Mouse (Mus musculus) layer of hippocampus, postnatal 14 days (tissue): ENCODE results near the gene Tmem263. TPM values are rescaled to one million over a fixed set of nuclear protein-coding genes. Genes with fewer than 3 reads are reported as not detected.

Experiments
- DNase-seq, 2 experiments: peaks; one replicate each; pipeline ENCODE4 v3.0.0; 2021 to 2022; ENCODE audit warnings: low spot score in 2 of 2, mixed read lengths in 1 of 2
- long read RNA-seq, 2 experiments: library from polyadenylated mRNA; stranded (forward); transcript quantifications; one replicate each; pipeline ENCODE4 v2.0.0; 2021
- total RNA-seq, 2 experiments: library from RNA; stranded (reverse); gene quantifications; 2 replicates each; pipeline ENCODE4 v1.2.3; 2021

Gene Tmem263
- 10 to 100 TPM; 28.6 to 30.8 TPM for total RNA-seq
- long read RNA-seq, experiment 1, transcript Tmem263-201 (3 exons, 3,616 nt), result major isoform, 43 of 47 reads
- long read RNA-seq, experiment 1, partial matches to known transcripts, result 1 of 47 reads
- long read RNA-seq, experiment 1, other reads (novel, unspliced or antisense), result 3 of 47 reads
- long read RNA-seq, experiment 2, transcript Tmem263-201 (3 exons, 3,616 nt), result major isoform, 48 of 52 reads
- long read RNA-seq, experiment 2, partial matches to known transcripts, result 2 of 52 reads
- long read RNA-seq, experiment 2, other reads (novel, unspliced or antisense), result 2 of 52 reads

DNA sequence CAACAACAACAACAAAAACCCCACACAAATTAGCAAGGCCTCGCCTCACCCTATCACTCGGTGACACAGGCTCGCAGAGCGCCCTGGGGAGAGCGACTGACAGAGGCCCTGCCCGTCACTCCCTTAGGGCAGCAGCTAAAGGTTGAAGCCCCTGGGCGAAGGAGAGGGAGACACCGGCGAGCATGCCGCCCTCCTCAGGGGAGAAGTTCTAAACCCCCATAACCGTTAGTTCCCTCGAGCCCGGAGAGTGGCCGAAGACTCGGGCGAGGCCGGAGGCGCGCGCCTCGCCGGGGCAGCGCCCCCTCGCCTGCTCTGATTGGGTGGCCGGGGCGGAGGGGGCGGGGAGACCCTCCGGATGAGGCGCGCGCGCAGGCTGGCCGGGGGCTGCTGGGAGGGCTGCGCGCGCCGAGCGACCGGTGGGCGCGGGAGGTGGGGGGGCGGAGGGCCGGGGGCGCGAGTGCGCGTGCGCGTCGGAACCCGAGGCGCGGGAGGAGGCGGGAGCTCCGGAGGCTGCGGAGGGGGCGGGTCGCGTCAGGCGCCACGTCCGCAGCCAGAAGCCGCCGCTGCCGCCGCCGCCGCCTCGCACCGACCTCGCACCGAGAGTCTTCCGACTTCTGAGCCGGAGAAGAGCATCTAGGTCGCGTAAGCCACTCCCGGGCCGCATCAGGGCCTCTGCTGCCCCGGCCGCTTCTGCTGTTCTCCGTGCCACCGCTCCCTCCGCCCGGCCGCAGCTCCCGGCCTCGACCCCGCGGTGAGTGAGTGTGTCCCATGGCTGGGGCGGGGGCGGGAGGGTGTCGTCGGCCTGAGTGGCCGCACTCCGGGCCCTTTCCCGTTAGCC, at the start of gene Tmem263, which contains the start of gene Fhl4:
TSS of gene Tmem263 (plus strand) at position 381 of the 838 bp plus-strand sequence.
TSS of gene Fhl4 (minus strand) at position 249 of the 838 bp plus-strand sequence.
- DNase-seq, result peak; percentile 77 to 83

DNA sequence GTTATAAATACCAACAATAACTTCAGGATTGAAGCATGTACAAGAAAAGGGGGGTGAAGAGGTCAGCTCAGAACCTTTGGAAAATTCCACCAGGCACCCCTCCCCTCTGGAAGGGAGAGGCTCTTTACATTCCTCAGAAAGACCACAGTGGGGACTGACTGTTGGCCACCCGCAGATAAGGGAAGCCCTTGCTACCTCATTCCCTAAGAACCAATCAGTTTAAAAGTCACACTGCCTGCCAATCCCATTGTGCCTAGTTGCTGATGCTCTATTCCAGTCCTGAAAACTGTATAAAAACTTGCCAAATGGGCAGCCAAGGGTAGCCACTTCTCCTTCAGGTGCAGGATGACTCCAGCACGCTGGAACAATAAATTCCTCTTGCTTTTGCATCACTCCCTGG, 47.6 kb upstream of the Tmem263 start:
- no peak for DNase-seq

DNA sequence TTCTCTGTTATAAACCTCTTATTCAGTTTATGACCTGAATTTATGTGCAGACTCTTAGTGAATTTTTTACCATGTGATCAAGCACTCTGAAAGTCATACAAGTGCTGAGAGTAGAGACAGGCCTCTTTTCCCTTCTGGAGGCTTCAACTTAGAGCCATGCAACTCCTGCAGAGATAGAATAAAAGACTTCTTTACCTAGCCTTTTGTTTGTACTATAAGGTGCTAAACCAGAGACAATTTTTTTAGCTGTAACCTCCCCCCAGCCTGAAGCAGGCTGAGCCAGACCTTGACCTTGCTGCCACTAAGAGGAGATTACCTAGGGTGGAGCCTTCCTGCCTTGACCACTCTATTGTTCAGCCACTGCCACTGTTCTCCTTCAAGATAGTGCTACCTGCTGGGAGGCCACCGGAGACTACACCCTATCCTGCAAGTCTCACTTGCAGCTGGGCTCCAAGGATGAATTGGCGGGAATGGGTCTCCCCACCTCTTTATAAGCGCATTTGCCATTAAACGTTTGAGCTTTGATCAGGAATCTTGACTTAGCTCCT, 30.7 kb upstream of the Tmem263 start:
- DNase-seq, result no peak

DNA sequence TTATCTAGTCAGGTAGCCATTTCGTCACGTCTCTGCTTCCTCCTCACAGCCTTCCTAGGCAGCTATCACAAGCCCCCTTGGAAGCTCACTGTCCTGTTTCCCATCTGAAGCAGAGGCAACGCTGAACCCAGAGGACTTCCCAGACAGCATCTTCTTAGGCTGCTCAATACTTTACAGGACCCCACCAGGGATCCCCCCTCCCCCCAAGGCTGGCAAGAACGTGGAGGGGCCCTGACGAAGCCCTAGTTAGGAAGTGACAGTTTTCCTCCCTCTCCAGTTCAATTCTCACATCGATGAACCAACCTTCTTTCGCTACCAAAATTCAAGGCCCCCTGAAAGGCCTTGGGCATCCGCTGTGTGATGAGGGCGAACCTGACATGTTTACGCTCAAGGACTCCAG, 586 bp upstream of the Tmem263 start:
- peak in 1 of 2 experiments; percentile 15 for DNase-seq

DNA sequence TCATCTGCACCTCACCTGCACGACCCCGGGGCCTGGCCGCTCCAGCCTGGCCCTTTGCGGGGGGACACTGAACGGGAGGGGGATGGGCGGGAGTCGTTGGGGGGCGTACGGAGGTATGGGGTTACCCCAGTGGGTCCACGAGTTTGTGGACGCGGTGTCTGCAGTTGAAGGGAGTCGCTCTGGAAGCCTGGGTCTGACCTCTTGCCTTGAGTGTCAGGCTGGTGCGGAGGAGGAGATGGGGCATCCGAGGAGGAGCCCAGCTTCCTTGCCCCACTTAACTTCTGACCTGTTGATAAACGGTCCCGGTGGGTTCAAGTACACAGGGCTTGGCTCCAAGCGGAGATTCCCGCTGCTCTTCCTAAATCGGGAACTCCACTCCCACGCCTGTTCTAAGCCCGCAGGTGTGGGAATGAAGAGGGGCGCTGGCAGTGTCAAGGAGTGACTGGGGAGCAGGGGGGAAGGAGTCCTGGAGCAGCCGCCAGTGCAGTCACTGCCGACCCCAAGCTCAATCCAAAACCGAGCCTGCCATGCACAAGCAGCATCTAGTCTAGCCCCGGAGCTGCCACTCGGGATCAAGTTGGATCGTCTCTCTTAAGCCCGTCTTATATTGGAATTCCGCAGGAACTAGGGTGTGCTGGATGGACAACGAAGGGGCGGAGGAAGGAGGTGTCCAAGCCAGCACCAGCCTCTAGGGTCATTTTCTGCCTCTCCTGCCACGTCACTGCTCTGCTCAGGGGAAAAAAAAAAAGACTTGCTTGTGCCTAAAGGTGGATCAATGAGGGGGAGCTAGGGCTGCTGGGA, 858 bp downstream of the Tmem263 start:
- DNase-seq, result peak in 1 of 2 experiments; percentile 12

DNA sequence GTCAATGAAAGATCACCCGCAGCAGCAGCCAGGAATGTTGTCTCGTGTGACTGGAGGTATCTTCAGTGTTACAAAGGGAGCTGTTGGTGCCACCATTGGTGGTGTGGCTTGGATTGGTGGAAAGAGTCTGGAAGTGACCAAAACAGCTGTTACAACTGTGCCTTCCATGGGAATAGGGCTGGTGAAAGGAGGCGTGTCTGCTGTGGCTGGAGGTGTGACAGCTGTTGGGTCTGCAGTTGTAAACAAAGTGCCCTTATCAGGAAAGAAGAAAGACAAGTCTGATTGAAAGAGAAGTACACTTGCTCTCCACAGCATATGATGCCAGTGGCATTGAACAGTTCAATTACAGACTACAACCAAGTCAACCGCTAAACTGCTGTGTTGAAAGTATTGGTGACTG, 12.0 kb downstream of the Tmem263 start:
- DNase-seq, result no peak

DNA sequence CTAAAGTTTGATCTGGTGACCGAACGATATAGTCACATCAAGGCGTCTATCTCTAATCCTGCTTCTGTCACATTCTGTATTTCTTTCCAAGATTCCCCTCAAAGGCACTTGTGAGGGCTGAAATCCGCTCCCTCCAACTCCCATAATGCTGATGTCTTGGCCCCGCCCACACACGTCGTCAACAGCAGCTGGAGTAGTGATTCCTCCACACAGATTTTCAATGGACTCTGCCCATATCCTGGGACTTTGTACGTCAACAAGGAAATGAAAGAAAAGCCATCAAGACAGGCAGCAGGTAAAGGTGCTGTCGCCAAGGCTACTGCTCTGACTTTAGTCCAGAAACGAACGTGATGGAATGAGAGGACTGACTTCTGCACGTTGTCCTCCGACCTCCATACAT, 22.8 kb downstream of the Tmem263 start:
- no peak for DNase-seq

DNA sequence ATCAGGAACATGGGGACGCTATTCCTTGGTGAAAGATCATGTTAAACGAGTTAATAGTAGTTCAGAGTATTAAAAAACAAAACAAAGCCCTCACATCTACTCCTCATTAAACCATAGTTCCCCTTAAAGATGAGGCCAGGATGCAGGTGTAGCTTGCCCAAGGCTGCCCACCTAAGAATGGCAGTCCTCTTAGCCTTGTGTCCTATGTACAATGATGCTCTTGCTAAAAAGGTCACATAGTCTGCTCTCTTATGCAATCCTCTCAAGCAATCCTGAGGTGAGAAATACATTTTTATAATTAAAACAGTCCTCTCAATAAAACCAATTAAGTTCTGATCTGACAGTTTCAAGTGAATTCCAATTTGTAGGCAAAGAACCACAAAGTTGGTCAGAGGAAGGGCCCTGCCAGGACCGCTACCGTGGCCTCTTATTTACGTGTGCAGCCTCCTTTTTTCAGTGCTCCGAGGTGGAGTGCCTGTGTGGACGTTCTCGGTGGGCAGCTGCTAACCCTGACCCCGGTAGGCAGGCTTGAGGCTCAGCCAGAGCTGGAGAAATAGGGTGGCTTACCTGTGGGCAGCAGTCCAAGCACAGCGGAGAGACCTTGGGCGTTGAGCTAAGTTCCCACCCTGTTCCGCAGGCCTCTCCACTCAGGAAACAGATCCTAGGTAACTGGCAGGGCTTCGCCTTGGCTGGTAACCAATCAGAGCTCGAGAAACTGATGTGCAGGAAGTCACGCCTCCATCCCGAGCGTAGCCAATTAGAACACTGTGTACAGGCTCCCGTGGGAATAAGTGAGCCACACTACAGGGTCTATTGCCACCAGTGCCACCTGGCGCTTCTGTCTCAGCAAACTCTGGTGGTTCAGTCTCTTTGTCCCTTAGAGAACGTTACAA, 25.2 kb downstream of the Tmem263 start, which contains the start of gene Mterf2:
TSS of gene Mterf2 (minus strand) at position 633 of the 893 bp plus-strand sequence.
- peak; percentile 92 to 98 for DNase-seq

DNA sequence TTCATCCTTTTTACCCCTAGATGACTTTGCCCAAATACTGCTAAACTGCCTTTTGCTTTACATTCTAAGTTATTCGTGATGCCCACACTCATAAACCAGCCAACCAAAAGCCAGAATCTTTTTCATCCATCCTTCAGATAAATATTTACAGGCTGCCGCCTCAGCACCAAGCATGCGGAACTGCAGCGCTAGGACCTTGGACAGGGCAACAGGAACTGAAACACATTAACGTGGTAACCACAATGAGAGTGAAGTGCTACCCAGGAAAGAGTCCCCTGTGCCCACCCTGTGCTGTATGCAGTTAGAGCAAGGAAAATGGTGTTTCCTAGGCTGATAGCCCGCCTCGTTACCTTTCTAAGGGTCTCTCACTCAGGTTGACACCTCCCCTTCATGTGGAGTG, 26.0 kb downstream of the Tmem263 start:
- DNase-seq, result no peak

DNA sequence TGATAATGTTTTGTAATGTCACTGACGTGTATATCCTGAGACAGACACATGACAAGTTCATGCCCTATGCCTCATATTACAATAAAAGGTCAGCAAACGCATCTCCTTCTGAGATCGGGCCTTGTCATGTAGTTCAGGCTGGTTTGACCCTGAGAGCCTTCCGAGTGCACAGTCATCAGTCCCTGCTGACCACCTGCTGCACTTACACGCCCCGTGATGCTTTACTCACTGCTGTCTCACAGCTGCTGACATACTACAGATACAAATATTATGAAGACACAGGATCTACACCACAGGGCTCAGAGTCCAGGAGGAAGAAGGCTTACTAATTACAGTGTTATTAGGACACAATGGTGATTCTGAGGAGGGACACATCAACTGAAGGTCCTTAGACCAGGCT, 34.1 kb downstream of the Tmem263 start:
- DNase-seq, result no peak

DNA sequence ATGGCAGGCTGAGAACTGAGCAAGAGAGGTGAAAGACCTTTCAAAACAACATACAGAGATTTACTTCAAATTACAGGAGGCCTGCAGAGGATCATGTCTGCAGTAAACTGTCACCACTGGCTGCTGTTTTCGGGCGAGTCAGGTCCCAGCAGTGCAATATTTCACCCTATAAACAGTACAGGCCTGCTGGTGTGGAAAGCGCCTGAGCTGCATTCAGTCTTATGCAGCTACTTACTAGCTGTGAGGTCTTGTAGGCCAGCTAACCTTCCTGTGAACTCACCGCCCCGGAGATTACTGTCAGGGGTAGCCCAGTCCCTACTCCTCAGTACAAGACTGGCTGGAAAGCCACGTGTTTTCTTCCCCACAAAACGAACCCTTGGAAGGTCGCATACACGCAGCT, 39.0 kb downstream of the Tmem263 start:
- DNase-seq, result no peak

DNA sequence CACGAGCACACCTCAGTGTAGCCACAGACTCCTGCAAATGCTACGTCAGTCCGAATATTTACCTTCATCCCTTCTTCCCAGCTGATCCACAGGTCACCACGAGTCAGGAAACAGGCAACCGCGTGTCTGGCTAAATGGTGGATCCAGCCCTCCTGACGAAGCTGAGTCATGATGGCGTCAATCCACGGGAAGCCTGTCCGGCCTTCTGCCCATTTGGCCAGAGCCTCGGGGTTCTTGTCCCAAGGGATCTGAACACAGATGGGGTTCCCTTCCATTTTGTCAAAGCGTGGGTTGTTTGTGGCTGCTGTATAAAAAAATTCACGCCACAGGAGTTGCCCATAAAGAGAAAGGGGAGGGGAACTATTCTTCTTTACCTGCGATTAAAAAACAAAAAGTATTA, 43.9 kb downstream of the Tmem263 start:
- no peak for DNase-seq

DNA sequence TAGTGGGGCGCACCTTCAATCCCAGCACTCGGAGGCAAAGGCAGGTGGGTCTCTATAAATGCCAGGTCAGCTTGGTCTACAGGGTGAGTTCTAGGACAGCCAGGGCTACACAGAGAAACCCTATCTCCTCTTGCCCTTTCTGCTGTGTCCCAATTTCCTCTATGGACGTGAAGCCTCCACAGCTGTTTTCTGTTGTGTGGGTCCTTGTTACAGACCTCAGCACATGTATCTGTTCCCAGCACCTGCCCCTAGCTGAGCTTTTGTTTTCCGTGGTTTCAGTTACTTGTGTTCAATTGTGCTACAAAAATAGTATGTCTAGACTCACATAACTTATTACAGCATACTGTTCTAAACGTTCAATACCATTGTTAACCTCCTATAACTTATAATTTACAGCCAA, 46.8 kb downstream of the Tmem263 start:
- no peak for DNase-seq

DNA sequence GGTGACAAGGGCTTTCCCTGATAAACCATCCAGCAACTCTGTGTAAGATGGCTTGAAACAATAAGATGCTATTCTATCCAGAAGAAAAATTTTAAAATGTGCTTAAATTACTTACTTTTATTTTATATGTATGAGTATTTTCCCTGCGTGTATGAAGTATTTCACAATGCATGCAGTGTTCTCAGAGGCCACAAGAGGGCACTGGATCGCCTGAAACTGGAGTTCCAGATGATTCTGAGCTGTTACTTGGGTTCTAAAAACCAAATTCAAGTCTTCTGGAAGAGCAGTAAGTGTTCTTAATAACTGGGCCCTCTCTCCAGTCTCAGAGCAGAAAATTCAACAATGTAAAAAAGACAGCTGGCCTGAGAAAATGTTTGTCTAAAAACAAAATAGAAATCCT, 51.8 kb downstream of the Tmem263 start:
- peak; percentile 39 to 64 for DNase-seq

DNA sequence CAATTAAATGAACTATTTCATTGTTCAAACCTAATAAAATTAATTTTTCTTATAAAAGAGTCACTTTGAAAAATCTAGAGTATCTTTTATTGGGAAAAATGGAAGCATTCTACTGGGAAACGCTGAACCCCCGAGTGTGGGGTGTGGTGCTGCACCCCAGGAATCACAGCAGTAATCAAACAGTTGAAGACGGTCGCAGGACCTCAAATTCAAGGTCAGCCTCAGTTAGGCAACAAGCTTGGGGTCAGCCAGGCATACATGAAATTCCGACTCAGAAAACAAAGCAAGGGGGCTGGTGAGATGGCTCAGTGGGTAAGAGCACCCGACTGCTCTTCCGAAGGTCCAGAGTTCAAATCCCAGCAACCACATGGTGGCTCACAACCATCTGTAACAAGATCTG, 55.0 kb downstream of the Tmem263 start:
- DNase-seq, result no peak

DNA sequence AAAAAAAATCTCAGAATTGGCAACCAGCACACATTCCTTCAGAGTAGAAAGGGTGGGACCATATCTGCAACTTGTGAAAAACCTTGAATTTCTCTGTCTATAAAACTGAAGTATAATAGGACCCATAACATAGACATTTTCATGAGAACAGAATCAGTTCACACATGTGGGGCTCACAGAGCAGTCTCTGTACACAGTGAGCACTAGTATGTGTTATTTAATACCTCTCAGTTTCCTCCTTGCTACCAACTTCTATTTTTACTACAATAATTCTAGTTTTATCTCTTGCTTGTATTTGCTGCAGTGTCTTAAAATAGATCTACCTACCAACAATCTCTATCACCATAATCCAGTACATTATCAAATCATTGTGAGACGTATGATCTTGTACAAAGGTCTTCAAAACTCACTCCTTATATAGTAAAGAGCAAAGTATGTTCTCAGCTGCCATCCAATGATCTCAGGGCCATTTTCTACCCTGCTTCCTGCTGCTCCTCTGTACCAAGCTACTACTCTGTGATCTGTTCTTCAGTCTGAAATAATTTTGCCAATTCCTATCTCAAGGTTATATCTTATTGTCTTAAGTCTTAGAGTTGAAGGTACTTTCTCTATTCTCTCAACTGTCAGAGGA, 57.7 kb downstream of the Tmem263 start:
- no peak for DNase-seq

DNA sequence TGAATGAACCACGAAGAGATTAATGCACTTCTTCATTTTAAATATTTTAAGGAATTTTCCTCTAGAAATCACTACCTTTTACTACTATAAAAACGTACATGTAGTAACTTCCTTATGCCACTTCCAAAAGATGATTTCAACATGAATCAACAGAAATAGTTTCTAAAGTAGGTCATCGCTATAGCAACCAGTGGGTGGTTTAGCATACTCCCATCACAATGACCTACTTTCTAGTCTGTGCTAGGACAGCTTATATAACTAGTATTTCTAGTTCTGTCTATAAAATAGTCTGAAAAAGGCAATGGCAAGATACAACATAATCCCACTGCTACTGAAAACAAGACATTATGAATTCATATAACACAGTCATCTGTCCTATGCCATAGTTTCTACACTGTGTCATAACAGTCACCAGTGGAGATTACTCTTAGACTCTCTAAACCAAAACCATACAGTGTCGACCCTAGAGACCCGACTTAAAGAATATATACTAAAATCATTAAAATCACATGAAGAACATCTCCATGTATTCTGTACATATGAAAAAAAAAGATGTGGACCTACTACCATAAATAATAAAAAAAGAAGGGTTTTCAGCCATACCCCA, 59.4 kb downstream of the Tmem263 start:
- DNase-seq, result peak in 1 of 2 experiments; percentile 23

DNA sequence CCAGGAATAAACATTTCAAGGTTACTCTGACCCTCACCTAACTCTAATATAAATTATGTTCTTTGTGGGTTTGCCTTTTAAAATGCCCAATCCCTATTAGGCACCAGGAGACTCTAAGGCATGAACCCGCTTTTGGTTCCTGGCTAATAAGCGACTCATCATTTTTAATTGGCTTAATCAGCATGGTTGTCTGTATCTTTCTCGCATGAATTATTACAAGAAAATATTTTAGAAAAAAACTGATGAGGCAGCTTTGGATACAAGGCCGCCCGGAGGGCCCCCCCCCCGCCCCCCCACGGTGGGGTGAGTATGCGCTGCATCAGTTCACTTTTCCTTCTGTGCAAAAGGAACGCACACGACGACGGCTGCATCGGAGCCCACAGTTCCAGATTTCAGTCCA, 62.4 kb downstream of the Tmem263 start:
- DNase-seq, result no peak

DNA sequence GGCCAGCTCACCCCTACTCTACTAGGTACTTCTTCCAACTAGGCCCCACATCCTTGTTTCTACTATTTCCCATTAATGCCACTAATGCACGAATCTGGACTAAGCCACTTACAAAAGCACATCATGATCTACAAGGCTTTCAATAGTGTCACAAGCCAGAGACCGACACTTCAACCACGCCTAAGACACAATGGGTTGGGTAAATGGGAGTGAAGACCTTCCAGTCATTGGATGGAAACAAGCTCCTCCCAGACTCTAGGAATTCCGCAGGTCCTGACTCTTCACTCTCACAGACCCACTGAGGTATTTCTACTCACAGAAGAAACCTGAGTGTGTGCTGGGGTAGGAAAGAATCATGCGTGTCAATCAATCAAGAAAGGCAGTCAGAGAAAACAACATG, 62.9 kb downstream of the Tmem263 start:
- no peak for DNase-seq
